Mouse (Mus musculus) cerebral cortex, adult 2 months (tissue): ENCODE measurements around the gene Aldh1l1.

ENCODE experiments used
- WGBS: fragments of 180-500 bp; shearing (Covaris S2); methylation state at CpG from one replicate; pipeline ENCODE4 v1.1.7; 2018; 5-methylcytosine and 5-hydroxymethylcytosine counted together

The Aldh1l1 gene

GRCm38 (mm10) chr6:90556534-90557058 lies 70.4 kb downstream of the Aldh1l1 start:
- 39% methylated on average over 2 of the region's 2 CpGs for WGBS

- 89% methylated on average over 7 of the region's 7 CpGs for WGBS
Observed at GRCm38 (mm10) chr6:90557077-90557476, 70.8 kb downstream of the Aldh1l1 start.

DNA sequence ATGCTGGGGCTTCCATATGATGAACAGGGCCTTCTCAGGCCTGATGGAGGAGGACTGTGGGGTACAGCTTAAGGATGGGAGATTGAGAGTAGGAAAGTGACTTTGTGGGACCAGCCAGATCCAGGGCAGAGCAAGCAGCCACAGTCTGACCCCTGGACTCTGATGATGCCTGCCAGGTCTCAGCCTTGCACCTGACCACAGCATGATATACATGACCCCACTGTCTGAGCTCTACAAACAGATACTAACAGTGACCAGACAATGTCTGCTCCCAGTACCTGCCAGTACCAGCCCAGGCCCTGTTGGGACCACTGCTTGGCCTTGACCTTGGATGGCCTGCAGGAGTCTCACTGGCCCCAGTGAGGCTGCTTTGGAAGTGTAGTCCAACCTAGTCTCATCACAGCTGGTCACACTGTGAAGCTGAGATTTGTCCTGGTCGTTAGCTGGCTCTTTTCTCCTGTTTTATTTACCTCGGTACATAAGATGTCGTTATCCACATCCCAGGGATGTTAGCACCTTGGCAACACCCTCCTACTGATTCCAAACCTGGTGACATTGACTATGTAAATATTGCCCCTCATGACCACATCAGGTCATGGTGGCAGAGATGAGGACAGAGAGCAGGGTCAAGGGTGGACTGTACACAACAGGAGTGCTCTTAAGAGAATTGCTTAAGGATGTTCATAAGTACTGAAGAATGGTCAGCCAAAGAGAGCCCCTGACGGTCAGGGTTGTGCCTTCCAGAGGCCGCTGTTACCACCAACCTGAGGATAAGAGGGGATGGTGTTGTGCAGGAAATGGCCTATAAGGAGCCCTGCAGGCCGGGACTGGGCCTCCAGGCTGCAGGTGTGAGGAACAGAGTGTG lies 71.8 kb downstream of the Aldh1l1 start:
- 87% methylated on average over 6 of the region's 6 CpGs for WGBS

GRCm38 (mm10) chr6:90560390-90561058 lies 74.3 kb downstream of the Aldh1l1 start:
- 50% methylated on average over 3 of the region's 3 CpGs for WGBS

GRCm38 (mm10) chr6:90561234-90561781 lies 75.1 kb downstream of the Aldh1l1 start:
- WGBS = 58% methylated on average over 2 of the region's 2 CpGs

DNA sequence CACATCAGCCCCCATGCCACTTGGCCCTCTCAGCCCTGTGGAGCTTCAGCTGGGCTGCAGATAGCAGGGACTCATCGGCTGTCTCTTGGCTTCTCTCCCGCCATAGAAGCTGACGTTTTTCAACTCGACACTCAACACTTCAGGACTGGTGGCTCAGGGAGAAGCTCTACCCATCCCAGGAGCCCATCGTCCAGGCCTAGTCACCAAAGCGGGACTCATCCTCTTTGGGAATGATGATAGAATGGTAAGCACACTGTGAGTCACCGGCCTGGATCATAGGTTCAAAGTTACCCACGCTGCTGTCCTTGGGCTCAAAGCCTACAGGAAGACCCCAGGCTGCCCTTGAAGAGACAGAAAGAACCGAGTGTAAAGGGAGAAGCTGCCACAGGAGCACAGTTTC lies 78.0 kb downstream of the Aldh1l1 start:
- WGBS = 72% methylated on average over 9 of the region's 9 CpGs

DNA sequence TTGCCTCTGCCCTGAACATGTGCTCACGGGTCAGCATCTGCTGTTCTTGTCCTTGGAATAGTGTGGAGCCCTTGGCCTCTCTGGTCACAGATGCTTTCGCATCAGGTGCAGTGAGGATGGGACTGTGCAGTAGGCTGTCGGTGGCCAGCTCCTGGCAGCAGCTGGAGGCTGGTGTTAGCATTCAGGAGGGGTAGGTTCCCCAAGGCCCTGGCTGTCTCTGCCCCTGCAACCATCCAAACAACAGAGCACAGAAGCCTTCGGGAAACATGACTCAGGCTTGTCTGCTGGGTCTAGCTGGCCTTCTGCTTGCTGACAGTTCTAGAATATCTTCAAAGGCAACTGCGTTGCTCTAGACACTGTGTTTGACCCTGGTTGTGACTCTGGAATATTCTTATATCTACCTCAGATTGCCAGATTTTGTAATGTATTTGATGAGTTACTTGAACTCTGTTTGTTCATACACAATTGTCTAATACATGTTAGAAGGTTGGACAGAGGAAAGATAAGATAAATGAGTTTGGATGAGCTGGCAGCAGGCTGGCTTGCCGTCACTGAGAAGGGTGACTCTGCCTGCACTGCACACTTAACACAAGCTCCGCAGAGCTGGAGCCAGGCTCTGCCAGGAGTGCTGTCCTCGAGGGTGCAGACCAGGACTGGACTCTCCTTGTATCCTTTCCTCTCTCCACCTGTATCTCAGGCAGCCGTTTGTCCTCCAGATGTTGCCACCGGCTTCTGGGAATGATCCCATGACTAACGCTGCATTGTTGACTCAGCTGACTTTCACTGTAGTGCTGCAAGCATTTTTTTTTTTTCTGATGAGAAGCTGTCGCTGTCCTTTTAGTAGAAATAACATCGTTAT lies 79.4 kb downstream of the Aldh1l1 start:
- 44% methylated on average over 13 of the region's 13 CpGs for WGBS

DNA sequence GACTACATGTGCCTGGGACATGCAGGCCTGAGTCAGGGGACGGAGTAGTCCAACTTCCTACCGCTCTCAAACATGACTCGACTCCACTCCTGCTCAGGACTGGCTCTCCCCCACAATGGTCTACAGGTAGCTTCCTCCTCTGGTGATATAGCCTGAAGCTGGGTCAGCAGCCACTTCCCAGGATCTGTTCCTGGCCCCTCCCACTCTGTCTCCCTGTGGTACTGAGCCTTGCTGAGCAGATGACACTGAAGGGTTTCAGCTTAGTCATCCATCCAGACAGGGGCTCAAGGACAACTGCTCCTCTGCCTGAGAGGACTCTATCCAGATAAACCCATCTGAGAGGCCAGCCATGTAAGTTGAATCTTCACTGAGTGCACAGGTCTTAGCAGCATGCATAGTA lies 81.3 kb downstream of the Aldh1l1 start:
- WGBS = 81% methylated on average over 3 of the region's 3 CpGs

DNA sequence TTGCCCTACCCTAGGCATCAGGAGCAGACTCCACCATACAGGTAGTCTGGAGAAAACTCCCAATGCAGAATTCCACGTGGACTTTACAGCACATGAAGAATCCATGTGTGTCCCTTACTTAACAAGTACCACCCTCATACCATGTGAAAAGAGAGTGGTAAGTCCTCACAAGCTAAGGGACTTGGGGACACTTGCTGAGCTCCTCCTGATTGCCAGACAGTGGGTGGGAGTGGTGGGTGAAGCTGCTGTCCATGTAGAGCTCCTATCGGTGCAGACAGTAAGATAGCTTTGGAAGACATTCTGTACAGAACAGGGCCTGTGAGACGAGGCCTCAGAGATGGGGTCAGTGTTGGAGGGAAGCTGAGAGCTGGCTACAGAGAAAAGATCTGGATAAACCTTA lies 81.7 kb downstream of the Aldh1l1 start:
- WGBS = 62% methylated on average over 3 of the region's 3 CpGs

GRCm38 (mm10) chr6:90568721-90569120 lies 82.5 kb downstream of the Aldh1l1 start:
- WGBS = 63% methylated on average over 4 of the region's 4 CpGs

DNA sequence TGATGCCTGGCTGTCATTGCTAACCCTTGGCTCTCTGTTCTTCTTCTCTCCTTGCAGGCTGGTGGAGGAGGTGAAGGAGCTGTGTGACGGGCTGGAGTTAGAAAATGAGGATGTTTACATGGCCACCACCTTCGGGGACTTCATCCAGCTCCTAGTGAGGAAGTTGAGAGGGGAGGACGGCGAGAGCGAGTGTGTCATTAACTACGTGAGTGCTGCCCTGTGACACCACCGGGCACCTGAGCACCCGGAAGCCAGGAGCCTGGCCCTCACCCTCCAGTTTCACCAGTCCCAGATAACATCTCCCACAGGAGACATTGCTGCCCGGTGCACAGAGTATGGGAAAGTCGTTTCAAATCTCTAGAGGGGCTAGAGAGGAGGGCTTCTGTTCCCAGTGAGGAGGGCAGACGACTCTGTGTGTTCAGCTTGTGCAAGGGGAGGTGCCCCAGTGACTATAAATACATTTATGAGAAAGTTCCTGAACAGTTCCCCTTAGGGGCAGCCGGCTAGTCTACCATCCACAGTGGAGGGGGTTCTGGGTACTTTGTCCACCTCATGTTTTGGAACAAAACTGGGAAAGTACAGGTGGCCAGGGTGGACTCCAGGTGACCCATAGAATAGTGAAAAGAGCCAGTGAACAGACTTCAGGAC lies 83.6 kb downstream of the Aldh1l1 start:
- 76% methylated on average over 12 of the region's 12 CpGs for WGBS

DNA sequence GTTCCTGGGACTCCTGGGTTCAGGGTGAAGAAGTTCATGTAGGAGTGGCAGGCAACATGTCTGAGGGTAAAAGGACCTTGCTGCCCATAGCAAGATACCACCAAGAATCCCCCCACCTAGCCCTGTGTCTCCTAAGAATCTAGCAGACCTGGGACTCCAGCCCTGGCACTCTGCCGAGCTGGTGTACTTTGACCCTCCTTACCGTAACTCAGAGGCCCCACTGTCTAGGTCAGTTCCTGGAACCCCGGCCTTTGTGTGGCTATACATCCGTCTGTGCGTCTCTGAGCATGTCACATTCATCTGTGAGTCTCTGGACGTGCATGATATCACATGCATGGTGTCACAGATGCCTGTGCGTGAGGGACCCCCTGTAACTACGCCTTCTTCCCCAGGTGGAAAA lies 84.2 kb downstream of the Aldh1l1 start:
- WGBS = 89% methylated on average over 8 of the region's 8 CpGs

GRCm38 (mm10) chr6:90575261-90575715 lies 89.1 kb downstream of the Aldh1l1 start:
- WGBS = 48% methylated on average over 3 of the region's 3 CpGs

- WGBS = 53% methylated on average over 3 of the region's 3 CpGs
Observed at GRCm38 (mm10) chr6:90578174-90578573, 91.9 kb downstream of the Aldh1l1 start.

DNA sequence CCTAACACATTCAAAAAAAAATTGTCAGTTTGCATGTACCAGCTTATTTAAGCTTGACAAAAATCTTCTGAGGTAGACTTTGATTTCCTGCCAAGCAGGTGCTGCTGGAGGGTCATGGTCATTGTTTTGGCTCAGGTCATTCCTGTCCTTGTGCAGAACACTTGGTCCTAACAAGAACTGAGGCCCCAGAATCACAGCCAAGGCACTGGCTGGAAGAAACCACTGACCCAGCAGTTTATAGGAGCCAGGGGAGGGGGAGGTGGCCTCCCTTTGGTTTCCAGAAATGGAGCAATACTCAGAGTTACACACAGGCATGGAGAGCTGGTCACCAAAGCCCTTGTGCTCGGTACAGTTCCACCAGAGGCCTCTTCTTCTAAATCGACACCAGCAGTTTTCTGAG lies 96.1 kb downstream of the Aldh1l1 start:
- whole genome bisulfite sequencing = 79% methylated on average over 2 of the region's 2 CpGs

DNA sequence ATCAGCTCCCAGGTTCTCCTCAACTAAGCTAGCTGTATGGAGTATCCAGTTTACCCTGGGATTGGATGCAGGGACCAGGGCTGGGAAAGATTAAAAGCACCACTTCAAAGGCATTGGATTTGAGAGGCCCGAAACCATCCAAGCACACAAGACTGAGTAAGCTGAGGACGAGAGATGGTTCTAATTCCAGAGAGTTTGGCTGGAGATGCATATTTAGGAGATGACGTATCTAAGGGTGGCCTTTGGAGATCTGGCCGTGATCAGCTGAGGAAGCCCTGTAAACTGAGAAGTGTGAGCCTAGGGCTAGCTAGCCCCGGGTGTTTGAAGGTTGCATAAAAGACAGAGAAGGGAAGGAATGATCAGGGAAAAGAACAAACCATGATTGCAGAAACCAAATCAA lies 101.9 kb downstream of the Aldh1l1 start:
- WGBS = 79% methylated on average over 5 of the region's 5 CpGs

DNA sequence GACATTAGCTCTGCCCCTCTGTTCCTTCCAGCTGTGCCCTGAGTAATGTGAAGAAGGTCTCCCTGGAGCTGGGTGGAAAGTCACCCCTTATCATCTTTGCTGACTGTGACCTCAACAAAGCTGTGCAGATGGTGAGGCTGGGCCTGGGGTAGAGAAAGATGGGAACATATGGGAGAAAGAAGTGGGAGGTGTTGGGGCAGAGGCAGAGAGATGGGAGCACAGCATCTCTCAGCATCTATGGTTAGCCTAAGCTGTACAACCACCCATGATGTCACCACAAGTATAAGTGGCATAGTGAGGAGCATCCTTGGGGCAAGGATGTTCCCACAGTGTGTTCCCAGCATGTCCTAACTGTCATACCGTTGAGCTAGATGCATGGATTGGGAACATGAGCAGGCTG lies 104.5 kb downstream of the Aldh1l1 start:
- 57% methylated on average over 1 of the region's 1 CpGs for WGBS

DNA sequence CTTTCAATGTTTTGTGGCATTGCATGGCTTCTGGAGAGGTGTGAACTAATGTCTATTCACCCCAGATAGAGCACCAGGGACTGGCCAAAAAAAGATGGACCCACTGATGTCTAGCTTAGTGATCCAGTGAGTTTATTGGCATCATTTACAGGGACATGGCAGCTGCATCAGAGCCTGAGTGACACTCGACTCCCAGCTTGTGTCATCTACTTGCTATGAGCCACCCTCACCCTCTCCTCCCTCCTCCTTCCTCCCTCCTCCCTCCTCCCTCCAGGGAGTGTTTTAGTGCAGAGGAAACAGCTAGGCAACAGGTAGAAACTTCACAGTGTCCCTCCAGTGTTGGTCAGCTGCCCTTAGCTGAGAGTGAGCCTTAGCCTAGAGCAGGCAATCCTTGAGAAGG lies 108.7 kb downstream of the Aldh1l1 start:
- 81% methylated on average over 1 of the region's 1 CpGs for WGBS

GRCm38 (mm10) chr6:90597060-90597459 lies 110.8 kb downstream of the Aldh1l1 start:
- 92% methylated on average over 4 of the region's 4 CpGs for WGBS

GRCm38 (mm10) chr6:90597592-90597991 lies 111.4 kb downstream of the Aldh1l1 start:
- whole genome bisulfite sequencing = 62% methylated on average over 2 of the region's 2 CpGs

DNA sequence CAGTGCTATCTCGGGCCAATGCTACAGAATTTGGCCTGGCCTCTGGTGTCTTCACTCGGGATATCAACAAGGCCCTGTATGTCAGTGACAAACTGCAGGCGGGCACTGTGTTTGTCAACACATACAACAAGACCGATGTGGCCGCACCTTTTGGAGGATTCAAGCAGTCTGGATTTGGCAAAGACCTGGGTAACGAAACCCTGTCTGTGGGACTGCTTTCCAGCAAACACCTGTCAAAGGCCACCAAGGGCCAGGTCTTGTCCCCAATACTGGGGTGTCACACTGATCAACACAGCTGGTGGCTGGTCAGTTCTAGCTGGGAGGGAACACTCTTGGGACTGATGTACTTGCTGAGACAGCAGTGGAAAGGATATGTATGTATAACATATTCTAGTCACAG lies 112.0 kb downstream of the Aldh1l1 start:
- 86% methylated on average over 6 of the region's 6 CpGs for WGBS
